Mouse (Mus musculus) CH12.LX (cell line): ENCODE data around the gene Tinf2.
A peak's percentile ranks its signal among the peaks of the same experiment; 100 is the strongest.

ENCODE experiments used
- POLR2A ChIP-seq: IDR thresholded peaks from 2 replicates; pipeline ENCODE4 v1.6.1; 2011; ENCODE audit warnings: low read depth, mild to moderate bottlenecking, improper control_type of control experiment, low read length
- UBTF ChIP-seq: IDR thresholded peaks from 2 replicates; pipeline ENCODE4 v1.6.1; 2012; ENCODE audit warnings: low read depth, mild to moderate bottlenecking, inconsistent platforms, low read length, improper control_type of control experiment, moderate library complexity

- TF ChIP-seq POLR2A: peak; percentile 82
- TF ChIP-seq UBTF: no peak
Observed at GRCm38 (mm10) chr14:55635523-55636007, 46.1 kb downstream of the Tinf2 start, which contains the start of gene Ipo4.
